Mouse (Mus musculus): ENCODE results near the gene Atg9b. TPM values are rescaled to one million over a fixed set of nuclear protein-coding genes. Genes with fewer than 3 reads are reported as not detected.
"Not testable (repeated sequence)": the region's sequence is repeated elsewhere in the genome, so short reads cannot be mapped to it uniquely, and the experiment has no call there.

The Atg9b gene
- total RNA-seq, 2 experiments from 2014 or later: 2.8 to 3.4 TPM

DNA sequence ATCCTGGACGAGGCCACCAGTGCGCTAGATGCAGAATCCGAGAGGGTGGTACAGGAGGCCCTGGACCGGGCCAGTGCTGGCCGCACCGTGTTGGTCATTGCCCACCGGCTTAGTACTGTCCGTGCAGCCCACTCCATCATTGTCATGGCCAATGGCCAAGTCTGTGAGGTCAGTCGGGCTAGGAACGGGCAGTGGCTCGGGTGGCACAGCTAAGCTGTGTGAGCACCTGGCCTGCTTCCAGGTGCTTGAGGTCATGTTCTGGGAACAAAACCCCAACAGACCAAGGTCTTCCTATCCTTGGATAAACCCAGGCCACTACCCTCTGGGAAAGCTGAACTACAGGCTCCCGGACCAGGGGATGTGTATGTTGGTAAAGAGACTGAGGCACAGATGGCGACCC lies 16.7 kb upstream of the Atg9b start:
- DNase-seq (ENCODE audit: low spot score in 2 of 2): no peak

DNA sequence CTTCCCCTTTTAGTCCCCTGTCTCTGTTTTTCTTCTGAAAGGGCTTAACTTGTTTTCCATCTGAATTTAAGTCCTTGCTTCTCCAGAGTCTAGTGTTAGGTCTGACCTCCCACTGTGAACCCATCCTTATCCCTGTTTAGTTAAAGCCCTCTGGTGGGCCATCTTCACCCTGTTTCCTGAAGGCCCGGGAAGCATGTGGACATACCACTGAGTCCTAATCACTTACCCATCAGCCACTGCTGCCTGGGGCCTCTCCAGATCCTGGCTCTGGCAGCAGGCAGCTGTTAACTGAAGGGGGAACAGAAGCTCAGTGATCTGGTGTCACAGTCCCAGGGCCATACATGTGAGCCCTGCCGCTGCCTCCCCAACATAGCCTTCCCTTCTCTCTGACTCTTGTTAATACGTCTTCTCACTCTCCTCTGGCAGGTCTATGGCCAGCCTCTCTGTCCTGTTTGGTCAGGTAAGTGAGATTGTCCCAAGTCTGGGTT lies 13.5 kb upstream of the Atg9b start:
- DNase-seq (ENCODE audit: low spot score in 2 of 2): no peak

DNA sequence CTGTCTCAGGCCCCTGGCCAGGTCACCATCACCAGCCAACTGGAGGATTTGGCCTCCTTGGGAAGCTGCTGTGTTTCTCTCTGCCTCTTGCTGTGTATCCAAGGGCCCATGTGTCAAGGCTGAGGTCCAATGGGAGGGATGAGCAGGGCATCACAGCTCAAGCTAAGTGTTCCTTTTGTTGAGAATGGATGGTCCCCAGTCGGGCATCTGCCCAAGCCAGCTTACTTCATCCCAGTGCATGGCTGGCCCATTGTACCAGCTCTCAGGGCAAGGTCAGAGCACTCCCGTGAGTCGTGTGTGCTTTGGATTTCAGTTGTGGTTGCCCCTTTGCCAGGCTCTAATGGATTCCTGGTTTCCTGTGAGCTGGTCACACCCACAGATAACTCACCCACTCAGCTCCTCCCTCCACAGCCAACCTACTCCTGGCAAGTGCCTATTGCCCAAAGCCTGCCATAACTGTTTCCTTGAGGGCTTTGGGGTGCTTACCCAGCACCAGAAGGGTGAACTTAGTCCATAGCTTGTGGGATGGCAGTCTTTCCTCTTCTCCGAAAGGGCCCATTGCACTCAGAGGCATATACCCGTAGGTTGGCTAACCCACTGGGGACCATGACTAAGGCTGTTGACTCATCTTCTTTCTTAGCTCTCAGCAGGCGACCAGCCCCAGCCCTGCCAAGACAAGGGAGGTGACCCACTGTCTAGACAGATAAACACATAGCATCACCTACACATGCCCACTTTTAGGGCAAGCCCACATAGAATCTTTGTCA lies 12.8 kb upstream of the Atg9b start:
- no peak for DNase-seq (ENCODE audit: low spot score in 2 of 2)

DNA sequence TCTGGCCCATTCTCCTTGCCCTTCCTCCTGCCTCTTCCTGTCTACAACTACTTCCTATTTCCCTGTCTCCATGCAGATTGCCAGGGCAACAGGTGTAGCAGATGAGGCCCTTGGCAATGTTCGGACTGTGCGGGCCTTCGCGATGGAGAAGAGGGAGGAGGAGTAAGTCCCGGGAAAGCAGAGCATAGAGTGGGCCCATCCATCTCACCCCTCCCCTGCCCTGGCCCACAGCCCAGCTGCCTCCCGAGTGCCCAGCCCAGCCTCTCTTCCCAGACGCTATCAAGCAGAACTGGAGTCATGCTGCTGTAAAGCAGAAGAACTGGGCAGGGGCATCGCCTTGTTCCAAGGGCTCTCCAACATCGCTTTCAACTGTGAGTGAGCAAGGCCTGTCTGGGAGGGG lies 10.0 kb upstream of the Atg9b start:
- DNase-seq (ENCODE audit: low spot score in 2 of 2): no peak

DNA sequence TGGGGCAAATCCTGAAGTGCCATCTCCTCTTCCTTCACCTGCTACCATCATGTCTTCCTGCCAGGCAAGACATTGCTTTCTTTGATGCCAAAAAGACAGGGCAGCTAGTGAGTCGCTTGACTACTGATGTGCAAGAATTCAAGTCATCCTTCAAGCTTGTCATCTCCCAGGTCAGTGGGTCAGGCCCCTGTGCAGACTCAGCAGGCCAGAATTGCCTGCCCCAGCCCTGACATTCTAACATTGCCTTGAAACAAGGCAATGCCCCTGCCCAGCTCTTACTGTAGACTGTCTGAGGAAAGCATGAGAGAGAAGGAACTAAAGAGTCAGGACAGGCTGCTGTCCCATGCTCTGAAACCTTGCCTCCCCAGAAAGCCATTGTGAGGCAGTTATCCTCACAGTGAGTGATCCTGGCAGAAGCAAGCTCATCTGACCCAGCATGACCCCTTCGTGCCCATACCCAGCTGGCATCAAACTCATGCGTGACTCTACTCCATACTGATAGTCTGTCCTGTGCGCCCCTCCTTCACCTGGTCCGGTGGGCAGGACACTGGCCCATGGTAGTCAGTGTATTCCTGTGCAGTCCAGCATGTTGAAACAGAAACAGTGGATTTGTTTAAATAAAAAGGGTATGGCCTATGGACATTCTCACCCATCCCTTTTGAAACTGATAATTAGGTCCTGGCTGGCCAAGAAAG lies 9.1 kb upstream of the Atg9b start:
- DNase-seq (ENCODE audit: low spot score in 2 of 2): no peak

DNA sequence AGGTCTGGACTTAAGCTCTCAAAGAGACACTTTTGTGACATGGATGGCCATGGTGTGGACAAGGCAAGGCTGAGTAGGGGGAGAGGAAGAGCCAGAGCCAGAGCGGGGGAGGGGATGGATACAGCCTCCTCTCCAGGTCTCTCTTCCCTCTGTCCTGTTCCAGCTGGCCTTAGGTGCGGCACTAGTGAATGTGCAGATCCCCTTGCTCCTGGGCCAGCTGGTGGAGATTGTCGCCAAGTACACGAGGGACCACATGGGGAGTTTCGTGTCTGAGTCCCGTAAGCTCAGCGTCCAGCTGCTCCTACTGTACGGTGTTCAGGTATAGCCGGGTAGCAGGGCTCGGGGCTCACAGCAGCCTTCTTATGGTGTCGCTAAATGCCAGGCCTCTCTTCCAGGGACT lies 8.4 kb upstream of the Atg9b start:
- no peak for DNase-seq (ENCODE audit: low spot score in 2 of 2)

DNA sequence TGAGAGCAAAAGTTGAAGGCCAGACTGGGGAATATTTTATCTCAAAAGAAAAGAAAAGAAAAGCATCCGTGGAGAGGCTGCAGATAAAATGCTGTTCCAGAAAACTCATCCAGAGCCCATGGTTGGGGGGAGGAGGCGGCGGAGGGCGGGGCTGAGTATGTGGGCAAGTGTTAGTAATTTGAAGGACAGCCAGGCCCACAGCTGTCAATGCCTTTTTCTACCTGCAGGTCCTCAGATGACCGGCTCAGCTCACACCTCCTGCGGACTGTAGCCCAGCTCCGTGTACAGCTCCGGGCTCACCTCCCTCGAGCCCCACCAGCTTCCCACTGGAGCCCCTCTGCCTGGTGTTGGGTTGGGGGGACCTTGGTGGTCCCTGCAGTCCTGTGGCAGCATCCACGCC lies 7.7 kb upstream of the Atg9b start:
- no peak for DNase-seq (ENCODE audit: low spot score in 2 of 2)

DNA sequence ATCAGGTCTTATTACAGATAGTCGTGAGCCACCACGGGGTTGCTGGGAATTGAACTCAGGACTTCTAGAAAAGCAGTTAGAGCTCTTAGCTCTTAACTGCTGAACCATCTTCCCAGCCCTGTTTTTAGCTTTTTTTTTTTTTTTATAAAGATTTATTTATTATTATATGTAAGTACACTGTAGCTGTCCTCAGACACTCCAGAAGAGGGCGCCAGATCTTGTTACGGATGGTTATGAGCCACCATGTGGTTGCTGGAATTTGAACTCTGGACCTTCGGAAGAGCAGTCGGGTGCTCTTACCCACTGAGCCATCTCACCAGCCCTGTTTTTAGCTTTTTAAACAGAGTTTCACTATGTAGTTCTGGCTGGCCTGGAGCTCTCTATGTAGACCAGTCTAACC lies 4.3 kb upstream of the Atg9b start:
- not testable (repeated sequence) for DNase-seq (ENCODE audit: low spot score in 2 of 2)

DNA sequence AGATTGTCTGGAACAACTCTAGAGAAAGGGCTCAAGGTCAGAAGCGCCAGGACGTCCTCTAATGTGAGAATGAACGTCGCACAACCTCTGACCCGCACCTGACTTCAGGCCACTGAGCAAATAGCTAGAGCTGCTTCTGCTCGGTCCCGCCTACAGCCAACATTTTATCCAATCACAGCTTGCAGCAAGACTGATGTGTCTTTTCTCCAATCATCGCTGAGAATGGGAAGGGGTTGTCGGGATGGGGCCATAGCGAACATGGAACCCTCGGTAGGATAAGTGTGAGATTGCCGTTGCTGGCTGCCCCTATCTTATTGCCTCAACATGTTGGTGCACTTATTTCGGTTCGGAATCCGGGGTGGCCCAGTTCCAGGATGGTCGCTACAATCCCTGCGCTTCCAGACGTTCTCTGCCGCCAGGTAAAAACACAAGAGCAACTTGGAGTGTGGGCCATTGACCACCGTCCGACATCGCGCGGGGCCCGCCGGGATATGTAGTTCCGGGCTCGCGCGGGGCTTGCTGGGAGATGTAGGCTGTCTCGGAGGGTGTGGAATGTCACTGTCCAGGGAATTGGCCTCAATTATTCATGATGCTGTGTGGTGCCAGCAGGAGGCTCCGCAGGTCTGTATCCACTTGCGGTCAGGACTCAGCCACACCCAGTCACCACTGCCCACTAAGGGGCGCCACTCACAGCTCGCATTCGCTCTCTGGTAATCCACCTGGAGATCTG lies 2.4 kb upstream of the Atg9b start:
- DNase-seq (ENCODE audit: low spot score in 2 of 2): peak; percentile 96 to 98

DNA sequence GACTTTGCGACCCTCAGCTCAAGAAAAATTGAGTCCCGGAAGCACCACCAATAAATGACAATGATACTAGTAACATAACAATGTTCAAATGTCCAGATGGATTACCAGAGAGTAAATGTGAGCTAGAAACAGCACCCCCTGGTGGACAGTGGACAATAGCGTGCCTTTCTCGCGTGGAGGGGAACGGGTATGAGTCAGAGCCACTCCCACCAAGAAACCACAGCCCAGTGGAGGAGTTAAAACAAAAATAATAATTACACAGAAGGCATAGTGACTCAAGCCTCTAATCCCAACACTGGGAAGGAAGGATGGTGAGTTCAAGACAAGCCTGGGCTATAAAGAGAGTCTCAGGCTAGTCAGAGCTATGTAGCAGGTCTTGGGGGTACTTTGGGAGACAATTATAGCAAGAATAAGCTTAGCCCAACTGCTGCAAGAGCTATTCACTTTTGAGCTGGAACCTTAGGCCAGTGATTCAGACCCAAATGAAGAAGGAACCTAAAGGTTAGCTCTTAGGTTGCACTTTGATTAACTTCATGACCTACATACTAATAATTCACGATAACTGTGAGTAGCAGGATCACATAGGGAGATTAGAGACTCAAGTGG lies 1.6 kb upstream of the Atg9b start, which contains the start of gene Abcb8:
TSS of gene Abcb8 (plus strand) at position 272 of the 606 bp plus-strand sequence.
- peak; percentile 86 to 90 for DNase-seq (ENCODE audit: low spot score in 2 of 2)

DNA sequence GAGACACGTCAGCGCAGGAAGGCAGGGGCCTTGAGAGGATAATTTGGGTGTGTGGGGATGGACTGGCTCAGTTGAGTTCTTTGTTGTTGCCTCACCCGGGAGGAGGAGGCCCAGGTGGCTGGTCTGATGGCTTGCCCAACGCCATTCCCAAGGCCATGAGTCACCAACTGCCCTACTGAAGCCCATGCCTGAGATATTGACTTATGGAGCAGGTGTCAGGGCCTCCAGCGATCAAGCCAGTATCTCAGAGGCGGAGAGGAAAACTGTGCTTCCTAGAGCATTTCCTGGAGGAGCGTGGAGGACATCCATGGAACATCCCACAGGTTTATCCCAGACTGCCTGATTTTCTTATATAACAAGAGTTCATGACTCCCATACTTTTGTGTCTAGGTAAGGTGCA lies 781 bp upstream of the Atg9b start:
- no peak for DNase-seq (ENCODE audit: low spot score in 2 of 2)

DNA sequence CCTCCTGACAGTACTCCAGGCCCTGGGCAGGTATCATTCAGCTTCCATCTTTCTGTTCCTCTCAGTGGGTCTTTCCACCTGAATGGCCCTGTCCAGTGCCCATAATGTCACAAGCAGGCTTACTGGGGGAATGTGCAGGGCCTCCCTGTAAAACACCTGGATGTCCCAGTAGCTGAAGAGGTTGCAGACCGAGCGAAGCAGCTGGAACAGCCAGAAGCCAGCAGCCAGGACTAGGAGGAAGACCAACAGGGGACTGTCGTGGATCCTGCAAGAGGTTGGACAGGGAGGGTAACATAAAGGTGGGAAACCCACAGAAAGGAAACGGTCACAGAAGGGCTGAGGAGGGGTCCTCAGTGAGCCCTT lies 2.3 kb downstream of the Atg9b start:
- DNase-seq (ENCODE audit: low spot score in 2 of 2): no peak

DNA sequence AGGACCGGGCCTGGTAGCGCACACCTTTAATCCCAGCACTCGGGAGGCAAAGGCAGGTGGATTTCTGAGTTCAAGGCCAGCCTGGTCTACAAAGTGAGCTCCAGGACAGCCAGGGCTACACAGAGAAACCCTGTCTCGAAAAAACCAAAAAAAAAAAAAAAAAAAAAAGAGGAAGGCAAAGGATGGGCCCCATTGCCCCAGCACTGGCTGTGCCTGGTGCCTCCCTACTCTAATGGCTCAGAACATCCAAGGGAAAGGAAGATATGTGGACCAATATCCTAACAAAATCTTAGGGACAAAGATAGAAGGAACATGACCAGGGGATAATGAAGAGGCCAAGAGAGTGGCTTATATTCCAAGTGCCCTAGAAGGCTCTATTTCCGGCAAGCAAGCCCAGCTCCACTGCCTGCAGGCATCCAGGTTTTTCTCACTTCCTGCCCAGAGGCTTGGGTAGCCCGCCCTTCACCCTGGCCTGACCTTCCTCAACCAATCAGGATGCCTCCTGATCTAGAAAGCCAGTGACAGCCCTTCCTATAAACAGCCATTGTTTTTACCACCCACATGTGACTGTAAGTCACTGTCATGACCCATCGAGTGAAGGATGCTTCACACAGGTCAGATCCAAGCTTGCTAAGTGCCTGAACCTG lies 2.8 kb downstream of the Atg9b start:
- no peak for DNase-seq (ENCODE audit: low spot score in 2 of 2)

DNA sequence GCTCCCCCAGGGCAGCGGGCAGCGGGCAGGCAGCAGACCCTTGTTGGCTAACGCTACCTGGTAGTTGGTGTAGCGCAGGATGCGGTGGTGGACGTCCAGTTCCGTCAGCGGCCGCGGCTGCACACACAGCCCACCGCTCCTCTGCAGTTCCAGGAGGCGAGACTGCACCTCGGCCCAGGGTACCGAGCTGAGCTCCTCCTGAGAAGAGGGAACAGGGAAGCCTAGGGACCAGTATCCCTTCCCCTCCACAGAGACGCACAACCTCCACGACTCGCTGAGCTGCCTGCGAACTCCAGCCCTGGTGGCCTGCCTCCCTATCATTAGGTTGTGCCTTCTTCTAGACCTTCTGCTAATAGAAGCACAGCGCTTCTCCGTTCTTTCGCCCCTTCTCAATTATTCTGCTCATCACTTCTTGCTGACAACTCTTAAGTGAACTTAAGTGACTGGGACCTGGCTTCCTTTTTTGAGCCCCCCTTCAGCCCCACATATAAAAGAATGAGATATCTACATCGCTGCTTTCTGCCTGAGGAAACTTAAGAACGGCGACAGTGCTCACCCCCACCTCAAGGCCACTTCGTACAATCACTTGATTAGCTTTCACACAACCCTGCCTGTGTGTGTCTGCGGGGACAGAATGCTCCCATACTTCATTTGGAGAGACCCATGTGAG lies 3.6 kb downstream of the Atg9b start:
- no peak for DNase-seq (ENCODE audit: low spot score in 2 of 2)

DNA sequence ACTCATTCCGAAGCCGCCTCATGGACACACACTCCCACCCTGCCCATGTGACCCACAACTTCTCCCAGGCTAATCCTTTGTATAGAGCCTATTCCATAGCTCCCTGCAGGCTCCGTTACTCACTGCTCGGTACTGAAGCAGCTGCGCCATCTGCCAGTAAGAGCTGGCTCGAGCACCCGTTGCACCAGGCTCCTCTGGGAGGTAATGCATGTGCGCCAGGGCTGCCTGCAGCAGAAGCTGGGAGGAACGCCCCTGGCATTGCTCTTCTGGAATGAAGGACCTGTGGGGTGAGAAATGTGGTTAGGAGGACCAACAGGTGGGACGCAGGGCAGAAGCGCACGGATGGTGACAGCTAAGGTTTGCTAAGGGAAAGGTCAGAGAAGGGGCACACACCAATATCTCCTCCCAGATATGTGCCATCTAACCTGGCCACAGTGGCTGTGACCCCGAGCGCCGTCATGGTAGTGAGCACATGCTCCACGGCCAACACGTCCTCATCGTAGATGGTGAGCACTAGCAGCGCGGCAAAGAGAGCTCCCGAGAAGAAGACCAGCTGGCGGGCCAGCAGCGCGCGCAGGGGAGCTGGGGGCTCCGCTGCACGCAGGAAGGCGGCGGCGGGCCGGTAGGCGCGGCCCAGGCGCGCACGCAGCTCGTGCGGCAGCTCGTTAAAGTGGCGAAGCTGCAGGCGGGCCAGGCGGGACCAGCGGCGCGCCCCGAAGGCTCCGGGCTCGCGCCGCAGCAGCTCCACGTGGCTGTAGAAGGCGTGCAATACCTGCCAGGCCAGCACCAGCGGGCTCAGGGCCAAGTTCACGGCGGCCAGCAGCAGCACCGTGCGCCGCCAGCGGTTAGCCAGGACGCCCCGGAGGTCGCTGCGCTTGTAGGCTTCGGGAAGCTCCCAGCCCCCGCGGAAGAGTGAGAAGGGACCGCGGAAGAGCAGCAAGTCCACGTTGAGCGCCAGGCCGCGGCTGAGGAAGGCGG lies 4.4 kb downstream of the Atg9b start:
- peak; percentile 34 to 46 for DNase-seq (ENCODE audit: low spot score in 2 of 2)

DNA sequence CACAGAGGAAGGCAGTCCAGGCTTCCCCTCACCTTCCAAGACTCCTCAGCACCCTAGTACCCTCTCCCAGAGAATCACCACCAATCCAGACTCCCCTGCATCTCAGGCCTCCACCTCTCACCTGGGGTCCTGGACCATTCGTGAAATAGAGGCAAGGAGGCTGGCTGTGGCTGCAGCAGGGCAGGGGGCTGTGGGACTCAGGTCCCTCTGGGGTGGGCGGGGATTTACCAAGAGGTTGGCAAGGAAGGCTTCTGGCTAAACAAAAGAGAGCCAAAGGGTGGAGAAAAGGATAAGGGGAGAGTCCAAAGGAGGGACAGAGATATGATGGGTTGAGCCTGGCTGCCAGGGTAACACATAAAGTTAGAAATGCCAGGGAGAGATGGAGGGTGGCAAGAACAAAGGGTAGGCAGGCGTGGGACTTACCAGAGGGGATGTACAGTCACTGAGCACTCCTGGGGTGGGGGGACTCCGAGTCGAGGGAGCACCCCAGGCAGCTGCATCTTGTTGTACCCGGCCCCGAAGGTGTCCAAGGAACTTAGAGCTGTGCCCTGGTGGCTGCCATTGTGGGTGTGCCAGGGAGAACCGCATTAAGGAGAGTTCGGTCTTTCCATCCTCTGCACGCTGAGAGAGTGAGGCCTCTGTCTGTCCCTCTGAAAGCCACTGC lies 5.9 kb downstream of the Atg9b start:
- DNase-seq (ENCODE audit: low spot score in 2 of 2): no peak

DNA sequence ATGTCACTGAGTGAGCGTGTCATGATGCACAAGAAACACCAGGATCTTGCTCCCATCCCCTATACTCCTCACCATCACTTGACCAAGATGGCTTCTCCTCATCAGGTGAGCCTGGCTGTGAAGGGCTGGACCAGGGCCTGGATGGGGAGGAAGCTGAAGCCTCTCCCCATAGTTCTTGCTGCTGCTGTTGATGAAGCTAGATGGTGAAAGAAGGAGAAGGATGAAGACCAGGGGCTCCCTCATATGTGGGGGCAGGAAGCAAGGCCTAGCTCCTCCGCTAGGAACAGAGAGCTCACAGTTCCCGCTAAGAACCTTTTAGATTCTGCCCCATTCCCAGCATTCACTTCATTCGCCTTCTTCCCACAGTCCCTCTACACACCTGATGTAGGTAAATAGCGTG lies 6.6 kb downstream of the Atg9b start:
- no peak for DNase-seq (ENCODE audit: low spot score in 2 of 2)

DNA sequence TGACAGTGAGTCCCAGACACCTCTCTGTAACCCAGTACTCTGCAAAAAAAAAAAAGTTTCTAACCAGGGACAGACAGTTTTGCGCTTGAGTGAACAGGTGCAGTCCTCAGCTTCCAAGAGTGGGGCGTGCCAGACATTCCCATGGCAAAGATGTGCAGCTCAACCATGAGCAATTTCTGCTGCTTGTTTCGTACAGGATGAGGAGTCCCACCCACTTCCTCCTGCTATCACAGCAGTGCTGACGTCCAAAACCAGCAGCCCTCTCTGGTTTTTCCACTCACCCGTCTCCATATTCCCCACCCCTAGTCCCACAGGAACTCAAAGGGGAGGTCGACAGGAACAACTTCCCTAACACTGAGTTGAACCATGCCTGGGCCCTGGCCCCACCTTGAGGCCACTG lies 7.5 kb downstream of the Atg9b start:
- DNase-seq (ENCODE audit: low spot score in 2 of 2): peak; percentile 32 to 51

Data from layer of hippocampus, postnatal 14 days (tissue).